Mouse (Mus musculus) right cerebral cortex, adult 18-20 months (tissue): Measurements from ENCODE around the gene Cst13.

Experiments
- DNase-seq: peaks from one replicate; pipeline ENCODE4 v3.0.0; 2022; ENCODE audit warnings: mixed read lengths

The Cst13 gene

GRCm38 (mm10) chr2:148875335-148875811, 55.5 kb downstream of the Cst13 start, which contains the start of gene Cst3:
Gene Cst3, minus strand, starts transcription at chr2:148875692.
- DNase-seq = peak; percentile 92

GRCm38 (mm10) chr2:148877016-148877770, 57.3 kb downstream of the Cst13 start:
- DNase-seq = no peak

GRCm38 (mm10) chr2:148878641-148879130, 58.8 kb downstream of the Cst13 start:
- DNase-seq = no peak

- no peak for DNase-seq
Observed at GRCm38 (mm10) chr2:148879199-148879598, 59.3 kb downstream of the Cst13 start.
